Mouse (Mus musculus) heart, postnatal 0 days (tissue): ENCODE measurements at regions not wholly inside any gene's neighbourhood (a gene's known extent, or its start where the extent isn't known, plus 50 kb on each side); places are given as distances from the start of the nearest gene placed in this dataset.

ENCODE experiments used
- CTCF ChIP-seq: IDR thresholded peaks from 2 replicates; pipeline ENCODE4 v1.5.1; 2016; ENCODE audit warnings: antibody characterized with exemption, control low read depth, low read depth
- EP300 ChIP-seq: IDR thresholded peaks from 2 replicates; pipeline ENCODE4 v1.6.1; 2016; ENCODE audit warnings: antibody characterized with exemption, low read depth

- TF ChIP-seq CTCF, result no peak
- no peak for TF ChIP-seq EP300
These were observed 210.0 kb downstream of the Parm1 start for GRCm38 (mm10) chr5:91727448-91727847.
